Mouse (Mus musculus) forebrain, embryonic 14.5 days (tissue): ENCODE measurements around the gene Rpl22. TPM values are rescaled to one million over a fixed set of nuclear protein-coding genes. Genes with fewer than 3 reads are reported as not detected.

ENCODE experiments used
- ATAC-seq: fragments of 200-750 bp; cut with Nextera tagmentation; 2 replicates; pipeline ENCODE4 v1.8.0; 2017; ENCODE audit warnings: mild to moderate bottlenecking, moderate library complexity
- DNase-seq: peaks from one replicate; pipeline ENCODE4 v3.0.0-alpha.2; 2015; ENCODE audit warnings: low spot score
- H3K27ac ChIP-seq: fragments of 300-500 bp; sonication (generic); 2 replicates; pipeline ENCODE4 v1.5.1; 2014; ENCODE audit warnings: low read depth, mild to moderate bottlenecking, control low read depth, low read length, moderate library complexity
- H3K27me3 ChIP-seq: fragments of 300-500 bp; sonication (generic); replicated peaks from 2 replicates; pipeline ENCODE4 v1.6.1; 2014; ENCODE audit warnings: low read length, control low read depth, mixed read lengths; ENCODE audit not compliant: control insufficient read depth, insufficient read depth
- H3K36me3 ChIP-seq: fragments of 300-500 bp; sonication (generic); 2 replicates; pipeline ENCODE4 v1.6.1; 2014; ENCODE audit warnings: low read length, control low read depth; ENCODE audit not compliant: control insufficient read depth, insufficient read depth
- H3K4me1 ChIP-seq: fragments of 300-500 bp; sonication (generic); 2 replicates; pipeline ENCODE4 v1.6.1; 2014; ENCODE audit warnings: antibody characterized with exemption, low read length, control low read depth; ENCODE audit not compliant: control insufficient read depth, insufficient read depth
- H3K4me2 ChIP-seq: fragments of 300-500 bp; sonication (generic); 2 replicates; pipeline ENCODE4 v1.6.1; 2014; ENCODE audit warnings: mild to moderate bottlenecking, control low read depth, low read length
- H3K4me3 ChIP-seq: fragments of 300-500 bp; sonication (generic); 2 replicates; pipeline ENCODE4 v1.5.1; 2014; ENCODE audit warnings: low read depth, low read length, control low read depth
- H3K9ac ChIP-seq: fragments of 300-500 bp; sonication (generic); 2 replicates; pipeline ENCODE4 v1.6.1; 2014; ENCODE audit warnings: mild to moderate bottlenecking, low read length, control low read depth, moderate library complexity
- H3K9me3 ChIP-seq: fragments of 300-500 bp; sonication (generic); replicated peaks from 2 replicates; pipeline ENCODE4 v1.6.1; 2016; ENCODE audit warnings: low read length, control low read depth, mixed read lengths; ENCODE audit not compliant: control insufficient read depth
- WGBS: fragments of 180-500 bp; shearing (Covaris S2); extraction: QIAGEN DNeasy Blood & Tissue Kit; methylation state at CpG from one replicate; pipeline ENCODE4 v1.1.7; 2014; 5-methylcytosine and 5-hydroxymethylcytosine counted together
- polyA plus RNA-seq: library from polyadenylated mRNA; unstranded; fragments of >200 nt; fragmentation: Nextera tagmentation; extraction: Ambion mirVana; gene quantifications from 2 replicates; pipeline ENCODE4 v1.2.1, GENCODE M21; 2014

The Rpl22 gene
- polyA plus RNA-seq, 1 experiment from 2014 or later: 235 TPM

DNA sequence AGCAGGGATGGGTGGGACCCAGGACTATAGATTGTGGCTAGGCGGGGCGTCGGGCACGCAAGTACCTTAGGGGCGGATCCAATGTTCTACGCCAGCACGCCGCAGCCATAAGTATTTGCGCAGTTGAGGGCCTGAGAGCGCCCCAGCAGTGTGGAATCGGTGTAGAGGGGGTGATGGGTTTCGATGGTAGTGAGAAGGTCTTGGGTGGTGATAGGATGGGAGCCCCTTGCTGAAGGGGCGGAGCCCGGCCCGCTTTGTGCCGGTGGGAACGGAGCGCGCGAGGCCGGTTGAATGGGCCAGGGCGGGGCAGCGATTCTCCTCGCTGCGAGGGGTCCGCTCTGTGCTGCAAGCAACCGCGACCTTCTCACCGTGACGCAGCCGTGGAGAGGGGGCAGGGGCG is 39.4 kb upstream of the Rpl22 start:
- no peak for DNase-seq
- no peak for ATAC-seq
- H3K9ac ChIP-seq: peak overlapping the region; percentile 54
- H3K4me2 ChIP-seq: peak overlapping the region; percentile 66
- H3K4me1 ChIP-seq: peaks cover 27% of the 10 kb centered on the region
- no peaks in the 10 kb centered on the region for H3K36me3 ChIP-seq
- H3K4me3 ChIP-seq: peak overlapping the region; percentile 30
- H3K9me3 ChIP-seq: no peaks in the 10 kb centered on the region
- H3K27ac ChIP-seq: no peak overlapping the region
- peaks cover 93% of the 10 kb centered on the region for H3K27me3 ChIP-seq
- 0% methylated on average over 32 of the region's 32 CpGs for WGBS

DNA sequence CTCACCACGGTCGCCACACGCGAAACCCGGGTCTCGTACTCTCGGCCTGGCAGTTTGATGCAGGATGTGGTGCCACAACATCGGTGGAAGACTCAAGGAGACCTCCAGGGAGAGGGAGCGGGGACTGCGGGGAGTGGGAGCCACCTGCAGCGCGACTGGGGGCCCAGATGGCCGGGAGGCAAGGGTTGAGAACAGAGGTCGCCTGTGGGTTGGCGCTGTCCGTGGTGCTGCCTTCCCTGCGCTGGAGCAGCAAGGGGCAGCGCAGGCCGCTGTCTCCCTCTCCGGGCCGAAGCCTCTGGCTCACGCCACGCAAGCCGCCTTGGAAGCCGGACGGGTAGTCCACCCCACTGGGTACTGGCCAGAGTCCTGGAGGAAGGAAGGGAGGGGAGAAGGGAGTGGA is 38.7 kb upstream of the Rpl22 start:
- H3K4me2 ChIP-seq: peak overlapping the region; percentile 66
- H3K27me3 ChIP-seq: peaks cover 93% of the 10 kb centered on the region
- H3K9ac ChIP-seq: no peak overlapping the region
- H3K27ac ChIP-seq: no peak overlapping the region
- DNase-seq: no peak
- H3K4me3 ChIP-seq: peak overlapping the region; percentile 30; the same call in 1 of the 2 replicates
- WGBS: 4% methylated on average over 25 of the region's 26 CpGs
- H3K36me3 ChIP-seq: no peaks in the 10 kb centered on the region
- H3K4me1 ChIP-seq: peaks cover 27% of the 10 kb centered on the region
- no peak for ATAC-seq
- no peaks in the 10 kb centered on the region for H3K9me3 ChIP-seq

DNA sequence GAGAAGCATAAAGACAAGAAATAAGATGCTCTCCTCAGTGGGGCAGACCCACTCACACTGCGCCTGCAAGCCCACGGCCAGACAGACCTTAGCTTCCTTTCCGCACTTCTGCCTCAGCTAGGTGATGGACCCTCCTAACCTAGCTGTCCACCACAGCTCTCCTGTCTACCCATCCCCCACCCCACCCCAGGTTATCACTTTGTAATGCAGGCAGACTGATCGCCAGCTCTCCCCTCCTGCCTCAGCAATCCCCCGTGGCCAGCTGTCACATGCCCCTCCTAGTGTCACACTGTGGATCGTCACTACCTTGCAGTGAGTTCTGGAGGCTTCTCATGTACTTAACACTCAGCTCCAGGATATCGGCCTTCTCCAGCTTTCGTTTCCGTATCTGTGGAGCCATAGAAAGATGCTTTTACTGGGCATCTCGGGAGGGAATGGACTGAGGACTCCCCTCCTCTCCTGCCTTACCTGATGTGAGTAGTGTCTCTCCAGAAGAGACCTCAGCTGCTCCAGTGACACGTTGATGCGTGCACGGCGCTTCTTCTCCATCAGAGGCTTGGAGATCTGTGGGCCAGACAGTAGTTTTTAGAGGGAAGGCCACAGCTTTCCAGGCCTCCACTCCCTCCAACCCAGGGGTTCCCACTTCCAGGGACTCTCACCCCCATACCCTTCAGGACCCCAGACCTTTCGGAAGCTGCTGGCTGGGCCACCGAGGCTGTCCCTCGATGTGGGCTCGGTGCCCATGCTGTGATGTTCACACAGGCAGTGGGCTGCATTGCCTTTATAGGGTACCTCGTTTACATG is 38.0 kb upstream of the Rpl22 start:
- no peaks in the 10 kb centered on the region for H3K9me3 ChIP-seq
- peak overlapping the region; percentile 30; the same call in 1 of the 2 replicates for H3K4me3 ChIP-seq
- 6% methylated on average over 19 of the region's 19 CpGs for WGBS
- peaks cover 27% of the 10 kb centered on the region for H3K4me1 ChIP-seq
- ATAC-seq (no peak), DNase-seq (no peak)
- H3K27ac ChIP-seq: no peak overlapping the region
- peaks cover 93% of the 10 kb centered on the region for H3K27me3 ChIP-seq
- H3K4me2 ChIP-seq: no peak overlapping the region
- H3K36me3 ChIP-seq: no peaks in the 10 kb centered on the region
- H3K9ac ChIP-seq: no peak overlapping the region

DNA sequence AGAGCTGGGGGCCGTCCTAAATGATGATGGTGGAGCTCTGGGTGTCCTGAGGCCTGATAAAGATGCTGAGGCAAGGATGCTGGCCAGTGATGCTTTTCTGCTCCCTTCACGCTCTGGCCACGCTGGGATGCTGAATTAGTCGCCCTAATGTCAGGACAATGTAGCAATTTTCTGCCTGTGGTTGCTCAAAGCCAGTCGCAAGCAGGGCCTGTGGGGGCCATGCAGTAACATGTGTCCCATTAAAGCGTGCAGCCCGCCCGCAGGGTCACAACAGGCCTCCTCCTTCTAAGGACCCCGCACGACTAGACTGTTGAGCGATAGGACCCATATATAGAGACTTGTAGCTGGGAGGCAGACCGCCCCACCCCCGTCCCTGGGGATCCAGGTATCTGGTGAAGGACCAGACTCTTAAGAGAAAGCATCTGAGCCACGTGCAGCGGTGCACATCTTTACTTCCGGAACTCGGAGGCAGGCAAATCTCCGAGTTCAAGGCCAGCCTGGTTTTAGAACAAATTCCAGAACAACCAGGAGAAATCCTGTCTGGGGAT is 37.1 kb upstream of the Rpl22 start:
- H3K27ac ChIP-seq: no peak overlapping the region
- no peak overlapping the region for H3K4me3 ChIP-seq
- 34% methylated on average over 18 of the region's 18 CpGs for WGBS
- no peaks in the 10 kb centered on the region for H3K9me3 ChIP-seq
- no peak overlapping the region for H3K4me2 ChIP-seq
- H3K4me1 ChIP-seq: peaks cover 23% of the 10 kb centered on the region
- H3K9ac ChIP-seq: no peak overlapping the region
- H3K36me3 ChIP-seq: no peaks in the 10 kb centered on the region
- ATAC-seq: no peak
- peaks cover 93% of the 10 kb centered on the region for H3K27me3 ChIP-seq
- no peak for DNase-seq

DNA sequence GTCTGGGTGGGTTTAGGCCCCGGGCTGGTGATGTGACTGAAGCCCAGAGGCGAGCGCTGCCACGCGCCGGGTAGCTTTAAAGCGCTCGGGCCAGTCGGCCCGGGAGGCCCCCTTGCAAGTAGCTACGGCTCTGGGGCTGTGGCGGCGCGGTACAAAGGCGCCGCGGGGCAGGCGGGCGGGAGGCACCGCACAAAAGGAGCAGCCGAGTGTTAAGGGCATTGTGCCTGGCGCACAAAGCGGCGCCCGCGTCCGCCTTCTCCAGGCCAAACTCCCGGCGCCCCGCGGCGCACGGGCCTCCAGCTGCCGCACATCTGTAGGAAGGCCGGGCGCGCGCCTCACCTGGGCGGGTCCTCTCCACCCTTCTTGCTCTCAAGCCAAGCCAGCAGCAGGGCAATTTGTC is 35.2 kb upstream of the Rpl22 start:
- Histone ChIP-seq H3K27ac (no peak overlapping the region), H3K27me3 (peaks cover 83% of the 10 kb centered on the region), H3K36me3 (no peaks in the 10 kb centered on the region), H3K9me3 (no peaks in the 10 kb centered on the region), H3K4me2 (peak overlapping the region; percentile 61), H3K9ac (peak overlapping the region; percentile 55), H3K4me1 (peaks cover 23% of the 10 kb centered on the region), H3K4me3 (peak overlapping the region; percentile 27)
- DNase-seq (peak; percentile 64), ATAC-seq (peak; percentile 57)
- WGBS: under 1% methylated on average over 16 of the region's 39 CpGs

DNA sequence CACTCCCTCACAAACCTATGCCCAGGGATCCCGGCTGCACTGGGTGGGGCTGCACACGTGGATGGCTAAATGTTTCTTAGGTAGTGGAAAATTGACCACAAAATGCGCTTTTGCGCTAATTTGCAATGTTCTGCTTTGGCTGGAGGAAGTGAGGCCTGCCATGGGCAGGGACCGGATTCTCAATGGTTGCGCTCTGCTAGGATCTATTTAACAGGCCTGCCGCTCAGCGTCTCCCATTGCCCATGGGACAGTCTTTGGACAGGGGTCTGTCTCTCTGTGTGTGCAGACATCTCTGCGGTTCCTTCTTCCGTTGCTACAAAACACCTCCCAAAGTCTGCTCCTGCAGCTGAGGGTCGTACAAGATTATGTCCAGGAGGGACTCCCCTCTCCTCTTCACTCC is 34.6 kb upstream of the Rpl22 start:
- H3K4me3 ChIP-seq: peak overlapping the region; percentile 27; the same call in 1 of the 2 replicates
- WGBS: 5% methylated on average over 11 of the region's 11 CpGs
- DNase-seq (no peak), ATAC-seq (no peak)
- no peak overlapping the region for H3K9ac ChIP-seq
- no peaks in the 10 kb centered on the region for H3K36me3 ChIP-seq
- no peak overlapping the region for H3K27ac ChIP-seq
- H3K4me1 ChIP-seq: peaks cover 23% of the 10 kb centered on the region
- H3K9me3 ChIP-seq: no peaks in the 10 kb centered on the region
- peaks cover 80% of the 10 kb centered on the region for H3K27me3 ChIP-seq
- peak overlapping the region; percentile 61; the same call in 1 of the 2 replicates for H3K4me2 ChIP-seq

DNA sequence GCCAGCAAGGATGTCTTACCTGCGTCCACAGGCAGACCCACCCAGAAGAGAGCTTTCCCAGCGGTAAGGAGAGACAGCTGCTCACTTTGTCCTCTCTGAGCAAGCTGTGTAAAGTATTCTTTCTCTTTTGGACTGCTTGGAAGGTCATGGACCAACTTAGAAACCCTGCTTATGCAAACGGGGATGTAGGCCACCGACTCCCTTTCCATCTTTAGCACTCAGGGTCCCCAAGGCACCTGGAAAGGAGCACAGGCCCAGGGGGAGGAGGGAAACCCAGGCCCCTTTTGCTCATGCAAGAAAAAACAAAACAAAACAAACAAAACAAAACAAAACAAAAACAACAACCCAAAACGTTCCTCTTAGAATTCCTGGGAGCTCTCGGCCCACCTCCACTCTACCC is 34.0 kb upstream of the Rpl22 start, which contains the start of gene Hes3:
Gene Hes3, minus strand, starts transcription at position 101 of the 400 bp plus-strand sequence.
- no peak for ATAC-seq
- H3K4me1 ChIP-seq: peaks cover 23% of the 10 kb centered on the region
- 16% methylated on average over 6 of the region's 6 CpGs for WGBS

DNA sequence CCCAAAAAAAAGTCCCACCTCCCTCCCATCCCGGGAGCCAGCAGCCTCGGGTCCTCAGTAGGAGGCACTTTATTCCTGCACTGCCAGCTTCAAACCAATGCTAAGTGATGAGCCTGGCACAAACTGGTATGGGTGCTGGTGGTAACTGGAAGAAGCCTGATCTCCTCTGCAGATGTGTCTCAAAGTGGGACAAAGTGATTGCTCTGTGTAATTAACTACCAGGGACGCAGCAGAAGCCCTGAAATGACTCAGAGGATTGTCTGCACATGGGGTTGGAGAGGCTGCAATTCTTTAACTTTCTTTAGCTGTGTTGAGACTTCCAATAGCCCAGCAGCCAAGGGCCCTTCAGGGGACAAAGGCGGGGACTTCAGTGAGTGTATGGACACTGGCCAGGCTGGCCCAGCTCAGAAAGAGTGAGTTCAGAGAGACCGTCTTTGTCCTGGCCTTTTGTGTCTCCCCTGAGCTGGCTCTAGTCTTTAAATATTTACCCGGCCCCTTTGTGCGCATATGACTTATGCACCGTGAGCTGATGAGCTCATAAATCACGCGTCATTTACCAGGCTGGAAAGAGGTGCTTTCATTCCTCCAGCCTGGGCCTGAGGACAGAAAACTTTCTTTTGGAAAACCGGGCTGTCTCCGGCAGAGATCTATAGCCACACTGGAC is 33.3 kb upstream of the Rpl22 start:
- no peak overlapping the region for H3K4me3 ChIP-seq

More for the DNA sequence above, 34.0 kb upstream of the Rpl22 start, which contains the start of gene Hes3:
- Histone ChIP-seq H3K36me3 (no peaks in the 10 kb centered on the region), H3K9me3 (no peaks in the 10 kb centered on the region), H3K27me3 (peaks cover 74% of the 10 kb centered on the region), H3K4me2 (peak within 1 kb of the TSS; percentile 61), H3K27ac (no peak within 1 kb of the TSS), H3K4me3 (peak within 1 kb of the TSS; percentile 27), H3K9ac (peak within 1 kb of the TSS; percentile 55)
- no peak for DNase-seq

More for the DNA sequence above, 33.3 kb upstream of the Rpl22 start:
- Histone ChIP-seq H3K4me2 (no peak overlapping the region), H3K9ac (0 out of 2 replicates have a peak overlapping the region, but pooled peaks have one; percentile 26), H3K4me1 (peaks cover 20% of the 10 kb centered on the region), H3K9me3 (no peaks in the 10 kb centered on the region), H3K36me3 (no peaks in the 10 kb centered on the region), H3K27ac (no peak overlapping the region), H3K27me3 (peaks cover 68% of the 10 kb centered on the region)
- ATAC-seq: no peak
- no peak for DNase-seq
- 2% methylated on average over 12 of the region's 12 CpGs for WGBS
